Comparison of ENCODE assay signal across 14 mouse cellular contexts in the genomic region with DNA sequence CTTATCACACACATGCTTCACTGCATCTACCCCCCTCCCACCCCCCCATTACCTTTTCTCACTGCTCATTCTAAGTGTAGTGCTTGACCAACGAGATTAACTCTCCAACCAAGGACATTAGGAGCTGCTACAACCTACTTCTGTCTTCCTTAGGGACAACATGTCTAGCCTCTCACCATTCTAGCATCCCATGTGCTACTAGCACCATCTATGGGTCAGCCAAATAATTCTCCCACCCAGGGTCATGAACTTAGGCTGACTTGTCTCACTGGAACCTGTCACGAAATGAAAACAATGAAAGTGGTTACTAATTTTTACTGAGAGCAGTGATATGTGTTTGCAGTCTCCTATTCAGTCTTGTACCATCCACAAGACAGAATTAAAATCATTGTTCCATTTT.
DNase-seq lines count a peak whose midpoint lies in the region; ATAC-seq and TF ChIP-seq lines count a peak whose summit lies in the region.
"Had no signal": no experiment of that assay in that cellular context is flagged by ENCODE, and none has a peak within 500 bp of the region (broad histone marks: within the 10 kb centered on the region; RNA-seq: fewer than 3 reads in every experiment).

No protein-coding gene starts in this region.

- no peak for ATAC-seq in liver, embryonic 14.5 days (ENCODE audit: insufficient read depth)
- no peak for ATAC-seq in megakaryocyte, adult 5-6 weeks (ENCODE audit: poor library complexity, severe bottlenecking)

- H3K4me2 ChIP-seq in liver, embryonic 14.5 days (ENCODE audit: low read depth): no peak overlapping the region
- no peak overlapping the region for H3K4me2 ChIP-seq in CH12.LX (ENCODE audit: insufficient read depth, low read depth, poor library complexity, severe bottlenecking)
- H3K4me2 ChIP-seq: heart, embryonic 15.5 days; hindbrain, embryonic 15.5 days; limb, embryonic 15.5 days had no signal

- in situ Hi-C loops in CH12.LX (cut with MboI; ENCODE audit: low pct_ligation_motif_present, low pct_unique_long_range_greater_than_20kb, low sequenced_read_pairs): loop anchor here (25.0 kb wide), 1 partner anchor 325 kb away; no protein-coding TSS in a partner anchor

- peaks cover 0 to 7% of the 10 kb centered on the region in 2 experiments; a peak in 1 of 4 replicates for H3K4me1 ChIP-seq in liver, embryonic 14.5 days (replicated peaks; ENCODE audit: control insufficient read depth in 2 of 2, insufficient read depth in 2 of 2, low read length in 1 of 2)
- peaks cover 0 to 11% of the 10 kb centered on the region in 2 experiments; a peak in 2 of 4 replicates for H3K4me1 ChIP-seq in CH12.LX (ENCODE audit: control insufficient read depth in 1 of 2, insufficient read depth in 2 of 2)
- H3K4me1 ChIP-seq: heart, embryonic 15.5 days; hindbrain, embryonic 15.5 days; limb, embryonic 15.5 days had no signal

- TF ChIP-seq RAD21 in CH12.LX (IDR thresholded peaks at IDR 0.05; ENCODE audit: low read depth, low read length): peak; percentile 79

- no peak overlapping the region for H3K4me3 ChIP-seq in liver, embryonic 14.5 days (ENCODE audit: insufficient read depth in 1 of 2, low read depth in 2 of 2, low read length in 2 of 2)
- H3K4me3 ChIP-seq in CH12.LX (replicated peaks in 1 of 3; ENCODE audit: low read depth in 2 of 3, low read length in 2 of 3, poor library complexity in 1 of 3): no peak overlapping the region
- H3K4me3 ChIP-seq: heart, embryonic 15.5 days; hindbrain, embryonic 15.5 days; limb, embryonic 15.5 days; myocyte had no signal

- H3K79me2 ChIP-seq in CH12.LX (replicated peaks; ENCODE audit: control insufficient read depth, extremely low read depth, insufficient read depth, poor library complexity, severe bottlenecking): no peaks in the 10 kb centered on the region

- H3K27ac ChIP-seq in liver, embryonic 14.5 days: no peak overlapping the region
- H3K27ac ChIP-seq in CH12.LX (ENCODE audit: insufficient read depth, low read depth): no peak overlapping the region
- H3K27ac ChIP-seq: heart, embryonic 15.5 days; hindbrain, embryonic 15.5 days; limb, embryonic 15.5 days had no signal

- peak; percentile 80 for DNase-seq in heart, adult 11 months
- no peak for DNase-seq in heart, postnatal 36 days
- no peak for DNase-seq in liver, embryonic 14.5 days (ENCODE audit: low read depth in 3 of 3, low spot score in 3 of 3)
- DNase-seq in liver (no peak), CH12.LX (ENCODE audit: extremely low read depth) (no peak)
- no peak for DNase-seq in brain, embryonic 14.5 days (ENCODE audit: low read depth)
- DNase-seq in thymus, postnatal 4 days: no peak
- DNase-seq: cerebellum, adult 8-10 months; layer of hippocampus, postnatal 36 days had no signal

- WGBS in liver, embryonic 14.5 days (ENCODE audit: insufficient replicate concordance): 64% methylated on average over 2 of the region's 2 CpGs

- peak; percentile 22; the same call in 1 of the 2 replicates for TF ChIP-seq CTCF in liver, embryonic 14.5 days (IDR thresholded peaks at IDR 0.05; ENCODE audit: low read depth)
- TF ChIP-seq CTCF in CH12.LX (conservative IDR thresholded peaks at IDR 0.05 in 1 of 2, IDR thresholded peaks at IDR 0.05 in 1 of 2; ENCODE audit: low read depth in 2 of 2, low read length in 2 of 2): peak; percentile 36 to 75; a peak in 3 of 4 replicates
- peak; percentile 5; the same call in 1 of the 2 replicates for TF ChIP-seq CTCF in brain, embryonic 14.5 days (IDR thresholded peaks at IDR 0.05; ENCODE audit: borderline replicate concordance, extremely low read depth, insufficient read depth, insufficient read length)

- intact Hi-C loops in heart, postnatal 36 days (cut with DNase I): loop anchor here (2.0 kb wide), 1 partner anchor 329 kb away; no protein-coding TSS in a partner anchor

- H3K36me3 ChIP-seq in liver, embryonic 14.5 days (replicated peaks; ENCODE audit: control insufficient read depth, insufficient read depth, low read depth): peaks cover 96% of the 10 kb centered on the region
- peaks cover 0 to 17% of the 10 kb centered on the region in 2 experiments for H3K36me3 ChIP-seq in CH12.LX (replicated peaks in 1 of 2; ENCODE audit: control insufficient read depth in 1 of 2, insufficient read depth in 1 of 2, low read length in 1 of 2)

- H3K9ac ChIP-seq in liver, embryonic 14.5 days (replicated peaks): no peak overlapping the region
- H3K9ac ChIP-seq in CH12.LX (ENCODE audit: insufficient read depth, low read depth): no peak overlapping the region
- H3K9ac ChIP-seq: heart, embryonic 15.5 days; hindbrain, embryonic 15.5 days; limb, embryonic 15.5 days had no signal

- TF ChIP-seq EP300 in liver, embryonic 14.5 days (IDR thresholded peaks at IDR 0.05; ENCODE audit: low read depth): no peak
- no peak for TF ChIP-seq EP300 in CH12.LX (IDR thresholded peaks at IDR 0.05; ENCODE audit: low read length)

- dilution Hi-C loops in CH12.LX (cut with MboI; ENCODE audit: extremely low pct_ligation_motif_present, extremely low pct_unique_long_range_greater_than_20kb, low sequenced_read_pairs): no loop called here

- no peak for TF ChIP-seq POLR2A in CH12.LX (IDR thresholded peaks at IDR 0.05; ENCODE audit: low read depth, low read length)
- TF ChIP-seq POLR2A in brain, embryonic 14.5 days (IDR thresholded peaks at IDR 0.05; ENCODE audit: borderline replicate concordance, extremely low read depth, insufficient read depth, insufficient read length, poor library complexity, severe bottlenecking): no peak

- no peaks in the 10 kb centered on the region for H3K27me3 ChIP-seq in liver, embryonic 14.5 days (ENCODE audit: control insufficient read depth, insufficient read depth, low read length)
- H3K27me3 ChIP-seq in CH12.LX (replicated peaks): no peaks in the 10 kb centered on the region
- H3K27me3 ChIP-seq: heart, embryonic 15.5 days; hindbrain, embryonic 15.5 days; limb, embryonic 15.5 days had no signal

- H3K9me3 ChIP-seq in liver, embryonic 14.5 days (ENCODE audit: control insufficient read depth, low read length): no peaks in the 10 kb centered on the region
- H3K9me3 ChIP-seq in CH12.LX (replicated peaks; ENCODE audit: low read length): no peaks in the 10 kb centered on the region
- H3K9me3 ChIP-seq: heart, embryonic 15.5 days; hindbrain, embryonic 15.5 days; limb, embryonic 15.5 days had no signal

TF ChIP-seq in CH12.LX, 34 proteins besides CTCF, POLR2A, EP300 and RAD21:
- TF ChIP-seq CHD1 (IDR thresholded peaks at IDR 0.05; ENCODE audit: low read depth, low read length) (no peak), SMC3 (IDR thresholded peaks at IDR 0.05; ENCODE audit: low read depth, low read length) (peak; percentile 37)
TF ChIP-seq in CH12.LX: peak in this region for 1.

Comparison
In these comparisons a context has a peak if more than half of its experiments do, and no peak if none do; other contexts are left out.
1. CTCF ChIP-seq: peak in every context shown above with its lines; median percentile 56 in CH12.LX; 22 in liver, embryonic 14.5 days; 5 in brain, embryonic 14.5 days.